Mouse (Mus musculus): ENCODE data around the gene Irf9.

DNA sequence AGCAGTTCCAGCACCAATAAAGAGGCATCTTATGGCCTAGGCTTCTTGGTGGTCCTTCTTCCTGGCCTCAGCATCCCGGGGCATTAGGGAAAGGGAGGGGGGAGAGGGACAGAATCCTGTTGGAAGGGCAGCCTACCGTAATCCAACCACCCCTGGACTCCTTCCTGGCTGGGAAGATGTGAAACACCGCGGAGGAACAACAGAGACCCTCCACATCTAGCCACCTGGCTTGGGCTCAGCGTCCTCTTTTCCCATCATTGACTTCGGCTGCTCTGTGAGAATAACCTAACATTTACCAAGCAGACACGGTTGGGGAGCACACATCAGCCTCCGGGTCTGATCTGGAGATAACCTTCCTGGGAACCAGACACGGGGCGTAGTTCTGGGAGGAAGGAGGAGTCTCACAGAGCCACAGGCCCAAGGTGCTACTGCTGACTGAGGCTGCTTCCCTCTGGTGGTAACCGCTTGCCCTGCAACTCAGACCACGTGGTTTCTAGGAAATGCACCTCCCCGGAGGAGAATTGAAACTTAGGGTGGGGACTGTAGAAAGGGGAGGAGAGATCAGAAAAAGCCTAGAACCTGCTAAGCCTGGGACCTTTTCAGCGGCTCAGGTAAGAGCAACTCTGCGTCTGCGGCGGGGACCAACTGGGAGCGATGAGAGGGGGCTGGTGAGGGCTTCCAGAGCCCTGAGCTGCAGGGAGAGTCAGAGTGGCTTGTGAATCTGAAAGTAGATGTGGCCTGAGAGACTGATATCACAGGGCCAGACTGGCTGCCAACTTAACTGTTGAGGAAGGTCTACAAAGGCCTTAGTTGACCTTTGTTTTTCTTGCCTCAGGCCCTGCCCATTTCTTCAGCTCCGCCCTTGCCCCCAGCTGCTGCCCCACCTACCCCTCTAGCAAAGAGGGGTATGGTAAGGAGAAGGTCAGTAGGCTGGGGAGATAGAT, 534 bp downstream of the Irf9 start:
- peak; percentile 70; the same call in 1 of the 2 replicates for TF ChIP-seq POLR2A (IDR thresholded peaks at IDR 0.05; ENCODE audit: low read depth, low read length)
- peak; percentile 86; the same call in 1 of the 2 replicates for TF ChIP-seq CTCF (IDR thresholded peaks at IDR 0.05; ENCODE audit: borderline replicate concordance, insufficient read depth, low read length)
